Mouse (Mus musculus): ENCODE data around the gene Dynll2.
"Not testable (repeated sequence)": the region's sequence is repeated elsewhere in the genome, so short reads cannot be mapped to it uniquely, and the experiment has no call there.

Dynll2 gene

GRCm38 (mm10) chr11:87987861-87988260 is 528 bp upstream of the Dynll2 start:
- no peak for DNase-seq (ENCODE audit: low spot score)

DNA sequence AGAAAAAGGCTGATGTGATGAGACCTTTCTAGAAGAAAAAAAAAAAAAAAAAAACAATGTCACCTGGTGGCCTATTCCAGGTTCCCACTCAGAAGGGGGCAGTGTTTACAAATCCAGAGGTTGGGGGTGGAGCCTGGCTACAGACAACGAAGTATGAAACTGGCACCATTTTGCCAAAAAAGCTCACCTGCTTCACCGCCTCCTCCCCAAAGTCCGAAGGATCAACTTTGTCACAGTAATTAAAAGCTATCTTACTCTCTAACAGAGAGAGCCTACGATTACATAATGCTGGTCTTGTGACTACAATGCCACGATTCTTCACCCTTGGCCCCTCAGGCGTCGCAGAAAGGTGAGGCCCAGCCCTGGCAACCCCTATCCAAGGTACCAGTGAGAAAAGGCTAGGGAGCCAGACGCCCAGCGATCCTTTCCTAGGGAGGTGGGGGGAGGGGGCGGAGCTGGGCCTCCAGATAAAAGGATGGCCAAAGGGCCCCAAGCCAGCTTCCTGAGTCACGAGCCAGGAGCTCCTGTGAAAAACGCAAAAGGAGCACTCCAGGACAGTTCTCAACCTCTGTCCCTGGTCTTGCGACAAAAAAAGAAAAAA is 1.1 kb downstream of the Dynll2 start:
- peak; percentile 25 for DNase-seq (ENCODE audit: low spot score)

GRCm38 (mm10) chr11:87985643-87986042 is 1.7 kb downstream of the Dynll2 start:
- no peak for DNase-seq (ENCODE audit: low spot score)

DNA sequence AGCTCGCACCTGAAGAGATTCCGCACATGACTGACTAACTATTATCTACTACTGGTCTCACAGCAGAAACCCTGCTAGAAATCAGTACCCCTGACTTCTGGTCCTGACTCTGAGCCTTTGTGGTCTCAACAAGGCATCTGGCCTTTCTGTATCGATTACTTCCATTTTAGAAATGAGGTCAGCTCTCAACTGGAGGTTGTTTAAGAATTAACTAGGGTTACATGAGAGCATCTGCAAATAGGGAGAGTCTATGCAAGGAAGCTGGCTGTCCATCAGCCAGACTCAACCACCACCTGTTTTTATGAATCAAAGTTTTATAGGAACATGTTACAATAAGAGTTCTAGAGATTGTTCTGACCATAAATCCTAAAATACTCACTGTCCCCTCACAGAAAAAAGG is 2.8 kb downstream of the Dynll2 start:
- DNase-seq (ENCODE audit: low spot score), result no peak

DNA sequence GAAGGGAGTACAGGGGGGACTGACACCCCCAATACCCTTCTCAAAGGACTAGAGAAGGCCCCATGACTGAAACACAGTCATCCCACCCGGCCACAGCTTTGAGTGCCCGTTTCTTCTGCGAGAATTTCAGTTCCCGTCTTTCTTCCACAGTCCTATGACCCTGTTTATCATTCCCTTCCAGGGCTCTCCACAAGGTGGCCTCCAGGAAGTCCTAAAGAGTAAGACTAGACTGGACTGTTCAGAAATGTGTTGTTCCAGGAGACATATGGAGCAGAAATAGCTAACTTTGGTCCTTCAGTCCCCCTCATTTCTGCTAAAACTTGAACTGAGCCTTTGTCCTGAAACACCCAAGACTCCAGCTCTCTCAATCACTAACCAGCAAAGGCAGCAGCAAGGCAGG is 8.4 kb downstream of the Dynll2 start:
- no peak for DNase-seq (ENCODE audit: low spot score)

DNA sequence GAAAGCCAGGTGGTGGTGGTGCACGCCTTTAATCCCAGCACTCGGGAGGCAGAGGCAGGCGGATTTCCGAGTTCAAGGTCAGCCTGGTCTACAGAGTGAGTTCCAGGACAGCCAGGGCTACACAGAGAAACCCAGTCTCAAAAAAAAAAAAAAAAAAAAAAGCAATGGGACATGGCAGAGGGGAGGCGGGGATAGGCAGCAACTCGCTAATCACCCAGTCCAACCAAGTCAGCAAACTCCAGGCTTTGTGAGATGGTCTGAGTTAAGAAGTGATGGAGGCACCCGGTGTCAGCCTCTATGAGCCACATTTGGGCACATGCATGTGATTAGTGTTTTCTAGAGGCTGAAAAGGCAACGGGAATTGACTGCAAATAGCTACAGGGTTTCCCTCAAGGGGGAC is 10.3 kb downstream of the Dynll2 start:
- DNase-seq (ENCODE audit: low spot score), result not testable (repeated sequence)

- DNase-seq (ENCODE audit: low spot score), result no peak
These were observed 12.7 kb downstream of the Dynll2 start for GRCm38 (mm10) chr11:87974477-87975181.

DNA sequence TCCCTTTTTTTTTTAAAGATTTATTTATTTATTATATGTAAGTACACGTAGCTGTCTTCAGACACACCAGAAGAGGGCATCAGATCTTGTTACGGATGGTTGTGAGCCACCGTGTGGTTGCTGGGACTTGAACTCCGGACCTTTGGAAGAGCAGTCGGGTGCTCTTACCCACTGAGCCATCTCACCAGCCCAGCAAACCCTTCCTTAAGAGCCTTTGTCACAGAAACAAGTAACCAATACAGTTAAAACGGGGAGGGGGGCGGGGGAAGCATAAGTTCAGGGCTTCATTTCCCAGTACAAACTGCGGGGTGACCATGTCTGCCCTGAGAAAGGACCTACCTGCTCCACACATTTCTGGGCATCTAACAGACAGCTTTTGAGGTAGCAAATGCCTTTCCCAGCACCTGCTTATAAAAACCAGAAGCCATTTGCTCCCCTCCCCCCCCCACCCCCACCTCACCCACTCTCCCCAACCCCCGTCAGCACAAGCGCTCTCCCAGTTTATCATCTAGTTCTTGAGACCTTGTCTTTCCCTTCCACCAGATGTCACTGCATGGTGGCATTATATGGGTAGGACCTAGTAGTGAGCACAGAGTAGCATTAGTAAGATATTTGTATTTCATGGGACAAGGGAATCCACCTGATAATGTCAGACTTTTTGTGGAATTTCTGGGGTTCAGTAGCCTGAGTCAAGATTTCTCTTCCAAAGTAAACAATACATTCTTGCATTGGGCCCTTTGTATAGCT is 13.6 kb downstream of the Dynll2 start:
- DNase-seq (ENCODE audit: low spot score), result no peak

DNA sequence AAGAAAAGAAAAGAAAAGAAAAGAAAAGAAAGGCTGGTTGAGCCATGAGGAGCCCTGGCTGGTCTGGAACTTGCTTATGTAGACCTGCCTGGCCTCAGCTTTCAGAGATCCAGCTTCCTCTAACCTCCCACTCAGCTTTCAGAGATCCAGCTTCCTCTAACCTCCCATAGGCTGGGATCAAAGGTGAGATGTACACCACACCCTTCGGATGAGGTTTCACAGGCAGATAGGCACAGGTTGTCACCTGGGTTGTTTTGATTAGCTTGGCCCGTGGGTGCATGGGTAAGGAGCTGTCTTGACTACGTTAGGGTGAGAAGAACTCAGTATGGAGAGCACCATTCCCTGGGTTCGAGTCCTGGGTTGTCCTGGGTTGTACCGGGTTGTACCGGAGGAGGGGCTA is 14.5 kb downstream of the Dynll2 start:
- DNase-seq (ENCODE audit: low spot score), result no peak

DNA sequence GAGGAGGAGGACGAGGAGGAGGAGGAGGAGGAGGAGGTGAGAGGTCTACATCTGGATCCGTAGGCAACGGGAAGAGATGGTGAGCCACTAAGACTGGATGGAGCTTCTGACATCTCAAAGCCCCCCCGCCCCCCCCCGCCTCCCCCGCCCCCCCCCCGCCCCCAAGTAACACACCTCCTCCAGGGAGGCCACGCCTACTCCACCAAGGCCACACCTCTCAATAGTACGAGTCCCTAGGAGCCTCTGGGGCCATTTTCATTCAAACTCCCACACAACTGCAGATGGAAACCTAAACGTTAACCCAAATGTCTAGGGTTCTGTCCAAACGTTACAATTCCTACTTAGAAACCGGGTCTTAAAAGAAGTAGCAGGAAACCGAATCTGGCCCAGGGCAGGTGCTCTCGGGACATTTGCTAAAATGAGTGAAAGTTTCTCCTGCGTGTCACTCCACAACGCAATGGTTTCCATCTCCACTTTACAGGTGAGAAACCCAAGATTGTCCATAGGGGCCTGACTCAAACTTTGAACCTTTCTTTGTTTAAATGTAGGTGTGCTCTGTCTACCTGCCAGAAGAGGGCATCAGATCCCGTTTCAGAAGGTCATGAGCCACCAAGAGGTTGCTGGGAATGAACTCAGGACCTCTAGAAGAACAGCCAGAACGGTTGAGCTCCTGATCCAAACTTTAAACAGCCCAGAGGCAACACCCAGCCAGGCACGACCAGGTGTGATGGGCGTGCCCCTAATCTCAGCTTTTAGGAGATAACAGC is 18.8 kb downstream of the Dynll2 start:
- DNase-seq (ENCODE audit: low spot score), result no peak

DNA sequence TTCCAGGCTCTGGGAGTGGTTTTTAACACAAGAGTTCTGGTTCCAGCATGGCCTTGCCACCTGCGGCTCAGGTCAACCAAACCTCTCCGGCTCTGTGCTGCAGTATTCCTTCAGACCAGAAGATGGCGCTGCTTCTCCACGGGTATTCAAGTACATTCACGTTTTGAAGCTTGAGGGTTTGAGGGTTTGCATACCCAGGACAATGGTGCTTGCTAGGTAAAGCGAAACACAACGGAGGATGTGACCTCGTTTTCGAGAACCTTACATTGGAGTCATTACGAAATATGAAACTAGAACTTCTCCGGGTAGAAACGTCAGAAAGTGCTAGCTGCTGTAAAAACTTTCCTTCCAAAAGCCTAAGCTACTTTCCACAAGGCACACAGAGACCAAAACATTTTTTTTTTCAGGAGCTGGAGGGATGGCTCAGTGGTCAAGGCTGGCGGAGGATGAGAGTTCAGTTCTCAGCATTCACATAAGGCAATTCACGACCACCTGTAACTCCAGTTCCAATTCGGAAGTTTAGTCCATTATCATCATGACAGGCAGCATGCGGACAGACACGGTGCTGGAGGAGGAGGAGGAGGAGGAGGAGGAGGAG is 19.5 kb downstream of the Dynll2 start:
- DNase-seq (ENCODE audit: low spot score), result peak; percentile 51

DNA sequence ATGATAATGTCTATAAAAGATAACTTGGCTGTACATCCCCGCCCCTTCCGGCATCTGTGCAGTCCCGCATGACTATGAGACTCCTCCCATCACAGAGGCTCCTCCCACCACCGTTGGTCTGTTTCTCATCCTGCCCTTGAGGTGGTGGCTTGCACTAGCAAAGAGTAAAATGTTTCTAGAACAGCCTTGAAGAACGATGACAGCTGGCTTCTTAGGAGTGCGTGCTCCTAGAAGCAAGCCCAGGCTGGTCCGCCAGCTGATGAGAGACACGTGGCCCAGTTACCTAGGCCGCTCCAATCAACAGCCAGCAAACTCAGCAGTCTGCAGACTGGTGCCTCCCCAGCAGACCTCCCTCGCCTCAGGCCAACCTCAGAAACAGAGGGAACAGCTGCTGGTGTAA is 21.1 kb downstream of the Dynll2 start:
- no peak for DNase-seq (ENCODE audit: low spot score)

GRCm38 (mm10) chr11:87965293-87965692 is 22.0 kb downstream of the Dynll2 start:
- no peak for DNase-seq (ENCODE audit: low spot score)

DNA sequence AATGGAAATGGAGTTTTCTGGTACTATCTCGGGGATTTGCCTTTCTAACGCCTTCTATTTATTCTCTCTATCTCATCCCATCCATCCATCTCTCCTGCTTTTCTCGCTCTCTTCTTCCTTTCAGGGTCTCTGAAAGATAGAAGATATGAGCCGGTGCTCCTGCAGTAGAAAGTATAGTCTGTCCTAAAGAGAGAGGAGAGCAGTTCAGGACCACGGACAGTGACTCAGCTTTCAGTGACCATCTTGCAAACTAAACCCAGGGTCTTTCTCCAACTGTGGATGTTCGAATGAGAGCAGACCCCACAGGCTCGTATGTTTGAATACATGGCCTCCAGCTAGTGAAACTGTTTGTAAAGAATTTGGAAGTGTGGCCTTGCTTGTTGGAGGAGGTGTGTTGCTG is 30.3 kb downstream of the Dynll2 start:
- no peak for DNase-seq (ENCODE audit: low spot score)

DNA sequence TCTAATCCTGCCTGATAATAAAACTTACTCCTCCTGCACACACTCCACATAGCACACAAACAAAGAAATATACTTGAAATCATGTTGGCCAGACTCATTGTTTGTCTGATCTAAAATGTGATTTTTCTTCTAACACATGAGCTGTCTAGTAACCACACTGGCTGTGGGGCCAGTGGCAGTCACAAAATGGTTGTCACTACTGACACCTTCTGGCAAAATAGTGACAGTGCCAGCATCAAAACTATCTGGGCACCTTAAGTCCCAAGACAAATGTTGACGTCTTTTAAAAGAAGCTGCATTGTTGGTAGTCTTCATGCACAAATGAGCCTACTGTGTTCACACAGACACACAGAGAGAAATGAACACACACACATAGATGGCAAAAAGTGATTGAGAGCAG is 32.2 kb downstream of the Dynll2 start:
- DNase-seq (ENCODE audit: low spot score), result no peak

- no peak for DNase-seq (ENCODE audit: low spot score)
These were observed 37.3 kb downstream of the Dynll2 start for GRCm38 (mm10) chr11:87949990-87950389.

DNA sequence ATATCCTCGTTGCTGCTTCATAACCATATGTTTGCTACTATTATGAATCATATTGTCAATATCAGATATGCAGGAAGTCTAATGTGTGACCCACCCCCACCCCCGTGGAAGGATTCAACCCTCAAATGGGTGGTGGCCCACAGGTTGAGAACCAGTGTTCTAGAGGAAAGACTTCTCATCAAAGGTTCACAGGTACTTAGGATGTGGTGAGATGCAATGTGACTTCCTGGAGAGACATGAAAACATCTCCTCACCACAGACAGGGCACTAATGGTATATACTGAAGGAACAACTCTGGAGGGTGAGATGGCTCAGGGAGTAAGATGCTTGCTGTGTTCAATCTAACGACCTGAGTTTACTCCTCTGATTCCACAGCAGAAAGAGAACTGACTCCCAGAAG is 51.9 kb downstream of the Dynll2 start:
- DNase-seq (ENCODE audit: low spot score), result no peak

DNA sequence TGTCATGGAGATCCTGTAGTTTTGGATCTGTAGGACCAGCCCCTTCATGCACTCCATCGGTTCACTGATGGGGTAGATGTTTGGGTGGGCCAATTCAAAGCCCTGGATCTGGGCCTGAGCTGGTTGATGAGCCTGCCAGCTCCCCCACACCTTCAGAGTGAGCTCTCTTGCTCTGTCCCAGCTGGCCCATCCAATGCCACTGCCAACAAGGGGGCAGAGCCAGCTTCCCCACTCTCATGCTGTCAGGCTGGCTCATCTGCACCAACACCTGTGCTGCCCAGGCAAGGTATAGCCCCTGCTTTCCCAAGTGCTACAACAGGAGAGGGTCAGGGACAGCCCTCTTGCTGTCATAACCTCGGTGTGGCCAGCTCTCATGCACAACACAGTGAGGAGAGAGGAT is 53.6 kb downstream of the Dynll2 start:
- no peak for DNase-seq (ENCODE audit: low spot score)

GRCm38 (mm10) chr11:87930348-87930747 is 57.0 kb downstream of the Dynll2 start:
- DNase-seq (ENCODE audit: low spot score), result no peak

Measured in urinary bladder, postnatal 10 days (tissue).